Mouse (Mus musculus): Measurements from ENCODE around the gene Phc2. TPM values are rescaled to one million over a fixed set of nuclear protein-coding genes. Genes with fewer than 3 reads are reported as not detected.

Gene Phc2
- polyA plus RNA-seq, 1 experiment from 2014 or later: 46.9 TPM

DNA sequence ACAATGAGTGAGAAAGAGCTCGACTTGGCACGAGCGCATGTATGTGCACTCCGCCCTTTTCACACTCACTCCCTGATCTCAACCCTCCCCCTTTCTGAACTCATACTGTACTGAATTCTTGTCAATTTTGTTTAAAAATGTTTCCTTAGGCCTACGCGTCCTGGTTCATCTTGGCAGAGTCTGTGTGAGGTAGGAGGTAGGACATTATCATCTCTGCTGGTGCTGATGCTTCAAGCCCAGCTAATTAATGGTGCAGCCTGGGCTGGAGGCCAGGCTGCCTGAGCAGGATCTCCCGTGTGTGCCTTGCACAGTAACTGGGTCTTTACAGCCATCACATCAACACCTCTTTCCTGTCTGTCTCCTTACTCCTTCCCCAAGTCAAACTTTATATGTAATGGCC lies 40.6 kb downstream of the Phc2 start:
- no peaks in the 10 kb centered on the region for H3K9me3 ChIP-seq
- H3K27ac ChIP-seq: peak overlapping the region; percentile 7; the same call in 1 of the 2 replicates
- peaks cover 46% of the 10 kb centered on the region for H3K4me1 ChIP-seq

DNA sequence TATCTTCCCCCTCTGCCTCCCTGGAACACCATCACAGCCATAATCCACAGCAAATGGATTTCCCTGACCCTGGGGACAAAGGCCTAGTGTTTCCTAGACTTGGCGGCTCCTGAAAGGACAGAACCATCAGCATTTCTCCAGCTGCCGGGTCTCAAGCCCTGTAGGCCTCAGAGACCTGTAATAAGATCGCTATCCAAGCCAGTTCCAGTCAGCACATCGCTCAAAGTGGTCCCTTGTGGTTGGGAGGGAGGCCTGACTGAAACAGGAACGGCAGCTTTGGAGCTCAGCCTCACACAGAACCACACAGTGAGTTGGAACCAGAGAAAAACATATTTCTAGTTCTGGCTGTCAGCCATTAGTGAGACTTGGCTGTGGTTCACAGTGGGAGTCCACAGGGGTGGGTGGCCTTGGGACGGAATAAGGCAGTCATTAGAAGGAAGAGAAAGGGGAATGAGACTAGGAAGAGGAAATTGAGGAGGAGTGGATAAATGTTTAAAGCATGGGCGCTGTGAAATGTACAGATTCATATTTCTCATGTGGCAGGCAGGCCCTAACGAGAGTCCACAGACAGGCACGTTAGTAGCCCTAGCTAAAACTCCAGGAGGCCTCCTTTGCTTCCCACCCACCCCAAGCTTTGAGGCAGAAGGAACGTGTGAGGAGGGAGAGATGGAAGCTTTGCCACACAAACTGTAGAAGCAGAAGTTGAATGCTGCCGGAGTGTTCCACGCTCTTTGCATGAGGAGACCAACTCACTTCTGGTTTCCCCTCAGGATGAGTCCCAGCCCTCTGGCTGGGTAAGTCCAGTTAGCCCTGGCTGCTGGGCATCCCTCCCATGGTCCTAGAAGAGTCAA lies 43.7 kb downstream of the Phc2 start:
- no peak overlapping the region for H3K9ac ChIP-seq
- no peaks in the 10 kb centered on the region for H3K36me3 ChIP-seq
- H3K9me3 ChIP-seq: no peaks in the 10 kb centered on the region
- no peaks in the 10 kb centered on the region for H3K27me3 ChIP-seq (replicated peaks)
- peak overlapping the region; percentile 88 for H3K27ac ChIP-seq
- H3K4me2 ChIP-seq: no peak overlapping the region
- 31% methylated on average over 12 of the region's 12 CpGs for whole genome bisulfite sequencing
- no peak overlapping the region for H3K4me3 ChIP-seq (replicated peaks)
- peaks cover 27% of the 10 kb centered on the region for H3K4me1 ChIP-seq
- ATAC-seq (ENCODE audit: insufficient read depth, low FRiP score, low read depth): peak; percentile 74

More for the DNA sequence above, 40.6 kb downstream of the Phc2 start:
- H3K4me3 ChIP-seq (replicated peaks): no peak overlapping the region
- H3K27me3 ChIP-seq (replicated peaks): no peaks in the 10 kb centered on the region
- no peak overlapping the region for H3K4me2 ChIP-seq
- H3K36me3 ChIP-seq: no peaks in the 10 kb centered on the region
- WGBS: 58% methylated on average over 7 of the region's 7 CpGs
- H3K9ac ChIP-seq: no peak overlapping the region
- ATAC-seq (ENCODE audit: insufficient read depth, low FRiP score, low read depth): no peak; the same call in 1 of the 2 replicates

DNA sequence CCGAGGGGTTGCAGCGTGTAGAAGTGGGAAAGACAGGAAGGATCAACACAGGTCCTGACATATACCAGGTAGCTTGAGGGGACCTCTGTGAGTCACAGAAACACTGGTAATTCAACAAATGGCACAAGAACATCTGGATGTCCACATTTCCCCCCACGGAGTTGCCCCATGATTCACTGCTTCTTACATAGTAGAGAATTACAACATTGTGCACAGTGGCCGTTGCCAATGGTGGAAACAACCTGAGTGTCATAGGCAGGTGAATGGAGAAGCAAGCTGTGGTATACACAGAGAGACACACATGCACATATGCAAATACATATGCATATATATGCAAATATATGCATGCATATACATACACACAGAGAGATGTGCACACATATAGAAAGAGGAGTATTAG lies 45.4 kb downstream of the Phc2 start:
- Histone ChIP-seq H3K36me3 (no peaks in the 10 kb centered on the region), H3K9ac (no peak overlapping the region), H3K27ac (no peak overlapping the region), H3K27me3 (replicated peaks) (no peaks in the 10 kb centered on the region), H3K4me1 (peaks cover 19% of the 10 kb centered on the region), H3K4me3 (replicated peaks) (no peak overlapping the region), H3K9me3 (no peaks in the 10 kb centered on the region), H3K4me2 (no peak overlapping the region)
- no peak for ATAC-seq (ENCODE audit: insufficient read depth, low FRiP score, low read depth)
- WGBS: 88% methylated on average over 4 of the region's 4 CpGs

DNA sequence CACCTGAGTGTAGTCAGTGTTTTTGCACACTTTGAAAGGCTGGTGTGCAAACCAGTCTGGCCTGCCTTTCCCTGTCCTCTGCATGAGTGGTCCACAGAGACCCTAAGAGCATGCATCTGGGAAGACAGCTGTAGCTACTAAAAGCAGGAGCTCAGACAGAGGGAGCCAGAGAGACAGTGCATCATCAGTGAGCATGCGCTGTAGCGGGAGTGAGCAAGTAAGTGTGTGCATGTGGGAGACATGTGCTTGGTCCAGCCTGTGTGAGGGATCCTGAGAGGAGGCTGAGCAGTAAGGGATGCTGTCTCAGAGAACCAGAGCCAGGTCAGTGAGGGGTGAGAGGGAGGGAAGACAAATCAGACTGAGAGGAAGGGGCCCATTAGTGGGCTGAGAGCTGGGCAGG lies 46.0 kb downstream of the Phc2 start:
- 68% methylated on average over 2 of the region's 2 CpGs for WGBS
- no peak overlapping the region for H3K27ac ChIP-seq
- H3K36me3 ChIP-seq: no peaks in the 10 kb centered on the region
- no peak for ATAC-seq (ENCODE audit: insufficient read depth, low FRiP score, low read depth)
- no peak overlapping the region for H3K4me3 ChIP-seq (replicated peaks)
- H3K4me2 ChIP-seq: no peak overlapping the region
- H3K27me3 ChIP-seq (replicated peaks): no peaks in the 10 kb centered on the region
- H3K4me1 ChIP-seq: peaks cover 19% of the 10 kb centered on the region
- no peak overlapping the region for H3K9ac ChIP-seq
- H3K9me3 ChIP-seq: no peaks in the 10 kb centered on the region

DNA sequence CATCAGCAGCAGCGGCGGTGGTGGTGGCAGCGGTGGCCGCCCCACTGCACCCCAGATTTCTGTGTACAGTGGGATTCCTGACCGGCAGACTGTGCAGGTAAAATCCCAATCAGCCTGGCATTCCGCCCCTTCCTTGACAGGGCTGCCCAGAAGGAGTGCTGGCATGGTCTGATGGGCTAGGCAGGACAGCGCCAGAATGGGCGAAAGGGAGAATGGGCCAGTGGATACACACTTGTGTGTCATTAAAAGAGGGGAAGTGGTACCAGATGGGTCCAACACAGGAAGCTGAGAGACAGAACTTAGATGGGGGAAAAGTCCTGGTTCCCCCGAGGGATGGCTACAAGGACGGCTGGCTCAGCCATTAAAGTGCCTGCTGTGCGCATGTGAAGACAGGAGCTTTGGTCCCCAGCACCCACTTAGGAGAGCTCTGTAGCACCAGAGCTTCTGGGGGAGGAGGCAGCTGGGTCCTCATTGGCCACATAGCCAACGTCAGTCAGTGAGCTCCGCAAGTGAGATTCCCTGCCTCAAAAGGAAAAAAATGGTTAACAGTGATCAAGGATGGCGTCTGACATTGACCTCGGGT lies 50.7 kb downstream of the Phc2 start:
- H3K4me2 ChIP-seq: no peak overlapping the region
- 0 out of 2 replicates have a peak, but pooled peaks cover 9% of the 10 kb centered on the region for H3K4me1 ChIP-seq
- no peak overlapping the region for H3K27ac ChIP-seq
- no peaks in the 10 kb centered on the region for H3K36me3 ChIP-seq
- no peaks in the 10 kb centered on the region for H3K27me3 ChIP-seq (replicated peaks)
- H3K4me3 ChIP-seq (replicated peaks): no peak overlapping the region
- WGBS: 88% methylated on average over 15 of the region's 15 CpGs
- no peak overlapping the region for H3K9ac ChIP-seq
- no peaks in the 10 kb centered on the region for H3K9me3 ChIP-seq
- no peak for ATAC-seq (ENCODE audit: insufficient read depth, low FRiP score, low read depth)

DNA sequence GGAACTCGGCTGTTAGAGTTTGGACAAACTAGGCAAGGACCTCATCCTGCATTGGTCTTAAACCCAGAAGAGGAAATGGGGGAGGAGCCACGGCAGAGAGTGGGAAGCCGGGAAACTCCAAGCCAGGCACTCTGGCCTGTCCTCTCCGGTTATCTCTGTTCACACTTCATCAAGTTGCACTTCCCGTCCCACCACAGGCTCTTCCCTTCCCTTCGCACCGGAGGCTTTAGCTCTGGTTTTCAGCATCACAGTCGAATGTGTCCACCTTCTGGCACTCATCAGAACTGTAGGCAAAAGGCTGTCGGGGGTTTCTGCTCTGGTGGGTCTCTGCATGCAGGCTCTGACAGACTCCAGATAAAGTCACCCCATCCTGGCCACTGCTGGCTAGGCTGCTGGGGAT lies 52.1 kb downstream of the Phc2 start:
- Histone ChIP-seq H3K9me3 (no peaks in the 10 kb centered on the region), H3K27ac (no peak overlapping the region), H3K36me3 (no peaks in the 10 kb centered on the region), H3K4me3 (replicated peaks) (no peak overlapping the region), H3K9ac (no peak overlapping the region), H3K27me3 (replicated peaks) (no peaks in the 10 kb centered on the region), H3K4me1 (peaks cover 10% of the 10 kb centered on the region), H3K4me2 (no peak overlapping the region)
- WGBS: 10% methylated on average over 9 of the region's 9 CpGs
- ATAC-seq (ENCODE audit: insufficient read depth, low FRiP score, low read depth): no peak

DNA sequence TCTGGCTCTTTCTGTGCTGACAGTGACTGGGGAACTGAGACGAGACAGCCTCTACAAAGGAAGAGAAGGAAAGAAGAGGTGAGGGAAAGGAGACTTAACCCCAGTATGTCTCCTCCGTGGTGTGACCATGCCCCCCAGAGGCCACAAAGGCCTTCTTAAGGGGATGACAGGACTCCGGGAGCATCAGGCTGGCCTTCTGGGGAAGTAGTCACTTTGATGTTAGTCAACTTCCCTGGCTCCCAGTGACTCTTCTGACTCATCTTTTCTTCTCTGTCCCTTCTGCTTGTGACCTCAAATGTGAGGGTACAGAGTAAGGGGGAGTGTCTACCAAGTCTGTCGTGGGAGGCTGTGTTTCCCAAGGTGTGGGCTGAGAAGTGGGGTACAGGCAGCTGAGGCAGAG lies 52.9 kb downstream of the Phc2 start:
- H3K4me3 ChIP-seq (replicated peaks): no peak overlapping the region
- WGBS: 42% methylated on average over 4 of the region's 4 CpGs
- no peak overlapping the region for H3K27ac ChIP-seq
- H3K36me3 ChIP-seq: no peaks in the 10 kb centered on the region
- no peaks in the 10 kb centered on the region for H3K9me3 ChIP-seq
- no peak overlapping the region for H3K4me2 ChIP-seq
- ATAC-seq (ENCODE audit: insufficient read depth, low FRiP score, low read depth): no peak
- no peaks in the 10 kb centered on the region for H3K27me3 ChIP-seq (replicated peaks)
- no peak overlapping the region for H3K9ac ChIP-seq
- peaks cover 18% of the 10 kb centered on the region for H3K4me1 ChIP-seq

DNA sequence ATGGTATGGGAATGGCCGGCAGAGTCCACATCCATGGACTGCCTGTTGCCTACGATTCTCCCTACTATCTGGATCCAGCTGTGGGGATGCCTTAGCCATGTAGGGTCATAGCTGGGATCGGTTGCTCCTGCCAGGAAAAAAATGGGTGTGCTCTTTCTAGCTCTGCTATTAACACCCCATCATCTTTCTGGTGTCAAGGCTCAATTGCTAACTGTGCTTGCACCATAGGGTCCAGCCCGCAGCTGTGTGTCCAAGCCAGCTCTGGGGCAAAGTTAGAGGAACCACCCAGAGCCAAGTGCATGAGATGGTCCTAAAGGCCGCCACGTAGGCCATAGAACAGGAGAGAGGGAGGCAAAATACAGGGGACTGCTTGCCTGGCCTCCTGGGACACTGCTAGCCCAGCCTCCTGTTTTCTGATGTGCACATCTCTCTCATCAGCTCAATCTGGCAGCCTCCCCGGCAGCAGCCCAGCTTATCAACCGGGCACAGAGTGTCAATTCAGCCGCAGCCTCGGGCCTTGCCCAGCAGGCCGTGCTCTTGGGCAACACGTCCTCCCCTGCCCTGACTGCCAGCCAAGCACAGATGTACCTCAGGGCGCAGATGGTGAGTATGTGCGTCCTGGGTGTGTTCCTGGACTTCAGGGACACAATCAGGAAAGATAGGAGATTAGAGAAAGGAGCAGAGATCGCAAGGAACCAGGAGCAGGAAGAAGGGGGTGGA lies 54.7 kb downstream of the Phc2 start:
- ATAC-seq (ENCODE audit: insufficient read depth, low FRiP score, low read depth): no peak
- H3K27me3 ChIP-seq (replicated peaks): no peaks in the 10 kb centered on the region
- H3K9me3 ChIP-seq: no peaks in the 10 kb centered on the region
- H3K36me3 ChIP-seq: no peaks in the 10 kb centered on the region
- no peak overlapping the region for H3K4me2 ChIP-seq
- no peak overlapping the region for H3K9ac ChIP-seq
- peaks cover 21% of the 10 kb centered on the region for H3K4me1 ChIP-seq
- 78% methylated on average over 15 of the region's 15 CpGs for WGBS
- no peak overlapping the region for H3K27ac ChIP-seq
- H3K4me3 ChIP-seq (replicated peaks): no peak overlapping the region

DNA sequence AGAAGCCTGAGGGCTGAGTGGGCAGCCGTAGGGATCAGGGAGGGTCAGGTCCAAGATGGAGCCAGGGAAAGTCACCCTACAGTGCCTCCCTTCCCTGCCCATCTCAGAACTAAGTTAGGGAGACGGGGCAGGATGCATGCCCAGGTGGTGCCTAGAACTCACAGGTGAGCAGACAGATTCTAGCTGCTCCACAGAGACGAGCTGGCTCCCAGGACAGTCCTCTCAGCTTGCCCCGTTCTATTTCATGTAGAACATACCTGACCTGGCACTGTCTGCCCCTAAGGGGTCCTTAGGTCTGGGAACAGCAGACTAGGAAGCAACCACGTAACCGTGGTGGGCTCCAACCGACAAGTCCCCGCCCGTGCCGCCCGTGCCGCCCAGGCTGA lies 55.3 kb downstream of the Phc2 start:
- H3K9me3 ChIP-seq: no peaks in the 10 kb centered on the region
- WGBS: 91% methylated on average over 12 of the region's 12 CpGs
- no peak overlapping the region for H3K4me2 ChIP-seq
- no peaks in the 10 kb centered on the region for H3K36me3 ChIP-seq
- ATAC-seq (ENCODE audit: insufficient read depth, low FRiP score, low read depth): no peak
- H3K9ac ChIP-seq: no peak overlapping the region
- H3K4me1 ChIP-seq: peaks cover 24% of the 10 kb centered on the region
- H3K4me3 ChIP-seq (replicated peaks): no peak overlapping the region
- no peak overlapping the region for H3K27ac ChIP-seq
- H3K27me3 ChIP-seq (replicated peaks): no peaks in the 10 kb centered on the region

DNA sequence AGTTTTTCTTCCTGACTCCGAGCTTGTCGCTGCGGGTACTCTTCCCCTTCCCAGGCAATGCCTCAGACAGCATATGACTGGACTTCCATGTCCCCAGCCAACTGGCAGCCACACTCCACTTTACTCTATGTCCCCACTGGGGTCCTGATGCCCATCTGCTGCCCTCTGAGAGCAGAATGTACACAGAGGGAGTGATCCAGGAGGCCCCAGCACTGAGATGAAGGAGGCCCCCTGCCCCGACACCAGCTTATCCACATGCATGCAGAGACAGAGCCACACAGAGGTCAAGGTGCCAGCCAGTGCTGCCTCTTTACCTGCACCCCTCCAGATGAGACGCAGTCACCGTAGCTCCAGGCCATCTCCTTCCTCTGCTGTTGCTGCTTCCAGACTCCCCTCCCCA lies 55.8 kb downstream of the Phc2 start:
- Histone ChIP-seq H3K27me3 (replicated peaks) (no peaks in the 10 kb centered on the region), H3K4me1 (peaks cover 29% of the 10 kb centered on the region), H3K9ac (no peak overlapping the region), H3K4me3 (replicated peaks) (no peak overlapping the region), H3K27ac (no peak overlapping the region), H3K4me2 (no peak overlapping the region), H3K9me3 (no peaks in the 10 kb centered on the region), H3K36me3 (no peaks in the 10 kb centered on the region)
- 87% methylated on average over 6 of the region's 6 CpGs for WGBS
- ATAC-seq (ENCODE audit: insufficient read depth, low FRiP score, low read depth): no peak

DNA sequence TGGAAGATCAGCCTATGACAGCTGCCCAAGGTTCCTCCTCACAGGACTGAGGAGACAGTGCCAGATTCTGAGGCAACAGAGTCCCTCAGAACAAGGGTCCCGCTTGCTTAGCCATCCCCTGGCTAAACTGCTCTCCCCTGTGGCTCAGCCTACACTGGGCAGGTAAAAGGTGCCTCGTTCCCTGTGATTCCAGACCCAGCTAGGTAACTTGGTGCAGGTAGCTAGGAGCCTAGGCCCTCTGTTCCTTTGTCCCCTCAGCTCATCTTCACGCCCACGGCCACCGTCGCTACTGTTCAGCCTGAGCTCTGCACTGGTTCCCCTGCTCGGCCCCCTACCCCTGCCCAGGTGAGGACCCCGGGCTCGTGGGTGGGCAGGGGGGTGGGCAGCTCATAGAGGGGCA lies 56.3 kb downstream of the Phc2 start:
- H3K27me3 ChIP-seq (replicated peaks): no peaks in the 10 kb centered on the region
- no peaks in the 10 kb centered on the region for H3K36me3 ChIP-seq
- no peak for ATAC-seq (ENCODE audit: insufficient read depth, low FRiP score, low read depth)
- H3K9me3 ChIP-seq: no peaks in the 10 kb centered on the region
- no peak overlapping the region for H3K4me2 ChIP-seq
- WGBS: 78% methylated on average over 9 of the region's 9 CpGs
- H3K9ac ChIP-seq: no peak overlapping the region
- H3K4me1 ChIP-seq: peaks cover 34% of the 10 kb centered on the region
- H3K4me3 ChIP-seq (replicated peaks): no peak overlapping the region
- H3K27ac ChIP-seq: no peak overlapping the region
